Mouse (Mus musculus) left cerebral cortex, adult 2 months (tissue): ENCODE results near the gene Per1. TPM values are rescaled to one million over a fixed set of nuclear protein-coding genes. Genes with fewer than 3 reads are reported as not detected.
A peak's percentile ranks its signal among the peaks of the same experiment; 100 is the strongest.

ENCODE experiments used
- DNase-seq, 2 experiments: peaks; one replicate each; pipeline ENCODE4 v3.0.0; 2021 to 2022; ENCODE audit warnings: low spot score in 2 of 2, mixed read lengths in 1 of 2; ENCODE audit errors: extremely low spot score in 1 of 2
- H3K27ac ChIP-seq: fragments of 200-600 bp; 2 replicates; pipeline ENCODE4 v1.8.1; 2022
- H3K4me3 ChIP-seq: fragments of 200-600 bp; 2 replicates; pipeline ENCODE4 v1.8.1; 2022
- CTCF ChIP-seq: fragments of 200-600 bp; IDR thresholded peaks from 2 replicates; pipeline ENCODE4 v1.8.1; 2022; ENCODE audit warnings: antibody characterized with exemption, mild to moderate bottlenecking, moderate library complexity
- intact Hi-C: fragments of 180-260 bp; cut with DNase I; formaldehyde crosslinking; loops from one replicate; pipeline ENCODE4 v1.15.1; 2025
- total RNA-seq, 2 experiments: library from RNA; stranded (reverse); gene quantifications; 2 replicates each; pipeline ENCODE4 v1.2.3; 2021

The Per1 gene
- total RNA-seq, 2 experiments from 2014 or later, result 114 to 185 TPM

- TF ChIP-seq CTCF, result peak; percentile 66
- peak; percentile 86 to 87 for DNase-seq
- intact Hi-C loops, result no loop called here
- Histone ChIP-seq H3K27ac (peak within 1 kb of the TSS; percentile 62), H3K4me3 (peak within 1 kb of the TSS; percentile 65)
Observed at GRCm38 (mm10) chr11:69122336-69122951, 27.4 kb downstream of the Per1 start, which contains the start of gene 9130213A22Rik. Gene 9130213A22Rik, minus strand, starts transcription at chr11:69122589.

GRCm38 (mm10) chr11:69123056-69123692 lies 28.2 kb downstream of the Per1 start:
- H3K27ac ChIP-seq, result peak overlapping the region; percentile 62
- intact Hi-C loops, result no loop called here
- peak; percentile 91 to 95 for DNase-seq
- peak overlapping the region; percentile 65 for H3K4me3 ChIP-seq
- no peak; the same call in 1 of the 2 replicates for TF ChIP-seq CTCF

GRCm38 (mm10) chr11:69123693-69124497 lies 28.9 kb downstream of the Per1 start:
- no peak for TF ChIP-seq CTCF
- Histone ChIP-seq H3K27ac (peak overlapping the region; percentile 94), H3K4me3 (peak overlapping the region; percentile 65)
- intact Hi-C loops, result loop anchor here (1.0 kb wide), 1 partner anchor 83 kb away; no protein-coding TSS in a partner anchor
- DNase-seq, result peak; percentile 91 to 95

- peak overlapping the region; percentile 67 for H3K4me3 ChIP-seq
- peak overlapping the region; percentile 30; the same call in 1 of the 2 replicates for H3K27ac ChIP-seq
- TF ChIP-seq CTCF, result no peak
- peak; percentile 65 for DNase-seq
- intact Hi-C loops, result loop anchor here (1.0 kb wide), 1 partner anchor 83 kb away; no protein-coding TSS in a partner anchor
Observed at GRCm38 (mm10) chr11:69124498-69124847, 29.5 kb downstream of the Per1 start.

- peak; percentile 76 to 78 for DNase-seq
- intact Hi-C loops, result loop anchor here (1.0 kb wide), 2 partner anchors 25 to 62 kb away; no protein-coding TSS in a partner anchor
- Histone ChIP-seq H3K27ac (peak overlapping the region; percentile 89), H3K4me3 (peak overlapping the region; percentile 67)
- TF ChIP-seq CTCF, result peak; percentile 71
Observed at GRCm38 (mm10) chr11:69125041-69125851, 30.2 kb downstream of the Per1 start.

- Histone ChIP-seq H3K4me3 (peak within 1 kb of the TSS; percentile 67), H3K27ac (peak within 1 kb of the TSS; percentile 89)
- DNase-seq, result no peak
- intact Hi-C loops, result loop anchor here (1.0 kb wide), 2 partner anchors 25 to 62 kb away; no protein-coding TSS in a partner anchor
- TF ChIP-seq CTCF, result no peak
Observed at GRCm38 (mm10) chr11:69125852-69125918, 30.7 kb downstream of the Per1 start, which contains the start of gene Aloxe3. Gene Aloxe3, plus strand, starts transcription at chr11:69125896.

- intact Hi-C loops, result loop anchor here (1.0 kb wide), 2 partner anchors 24 to 63 kb away; no protein-coding TSS in a partner anchor
- Histone ChIP-seq H3K4me3 (peak overlapping the region; percentile 67), H3K27ac (peak overlapping the region; percentile 89)
- TF ChIP-seq CTCF, result no peak
- DNase-seq, result peak in 1 of 2 experiments; percentile 33
Observed at GRCm38 (mm10) chr11:69125919-69126705, 31.1 kb downstream of the Per1 start.

- intact Hi-C loops, result no loop called here
- Histone ChIP-seq H3K27ac (no peak overlapping the region), H3K4me3 (no peak overlapping the region)
- TF ChIP-seq CTCF, result no peak
- DNase-seq, result no peak
Observed at GRCm38 (mm10) chr11:69126706-69127095, 31.7 kb downstream of the Per1 start.

- no peak for TF ChIP-seq CTCF
- DNase-seq, result no peak
- H3K27ac ChIP-seq, result no peak overlapping the region
- no peak overlapping the region for H3K4me3 ChIP-seq
- intact Hi-C loops, result no loop called here
Observed at GRCm38 (mm10) chr11:69128426-69129122, 33.6 kb downstream of the Per1 start.

GRCm38 (mm10) chr11:69133566-69133922 lies 38.5 kb downstream of the Per1 start:
- peak overlapping the region; percentile 22 for H3K27ac ChIP-seq
- TF ChIP-seq CTCF, result no peak

More at GRCm38 (mm10) chr11:69133566-69133922, 38.5 kb downstream of the Per1 start:
- DNase-seq, result no peak
- intact Hi-C loops, result loop anchor here (5.0 kb wide), 1 partner anchor 99 kb away; no protein-coding TSS in a partner anchor
- peak overlapping the region; percentile 51 for H3K4me3 ChIP-seq
